Mouse (Mus musculus): ENCODE measurements around the gene Ganab. TPM values are rescaled to one million over a fixed set of nuclear protein-coding genes. Genes with fewer than 3 reads are reported as not detected.

Ganab gene
- total RNA-seq, 2 experiments from 2014 or later: 94.4 to 96.8 TPM

DNA sequence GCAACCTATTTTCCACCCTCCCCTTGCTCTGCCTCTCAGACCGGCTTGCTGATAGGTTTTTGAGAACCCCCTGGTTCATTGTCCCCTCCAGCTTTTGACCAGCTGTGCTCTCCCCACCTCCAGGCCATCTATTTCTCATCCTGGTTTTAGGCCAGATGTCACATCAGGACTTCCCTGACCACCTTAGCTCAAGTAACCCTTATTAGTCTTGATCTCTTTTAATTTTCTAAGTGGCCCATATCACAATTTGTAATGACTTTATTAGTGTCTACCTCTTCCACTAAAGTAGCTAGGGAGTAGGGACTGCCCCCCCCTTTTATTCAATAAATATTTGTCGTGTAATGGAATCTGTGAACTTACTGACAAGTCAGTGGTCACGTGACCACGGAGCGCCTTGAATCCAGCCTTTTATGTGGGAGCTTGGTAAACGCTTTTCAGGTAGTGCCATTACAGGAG is 23.0 kb downstream of the Ganab start:
- DNase-seq (ENCODE audit: extremely low spot score in 1 of 2, low spot score in 2 of 2): no peak
- intact Hi-C loops (cut with DNase I): no loop called here

DNA sequence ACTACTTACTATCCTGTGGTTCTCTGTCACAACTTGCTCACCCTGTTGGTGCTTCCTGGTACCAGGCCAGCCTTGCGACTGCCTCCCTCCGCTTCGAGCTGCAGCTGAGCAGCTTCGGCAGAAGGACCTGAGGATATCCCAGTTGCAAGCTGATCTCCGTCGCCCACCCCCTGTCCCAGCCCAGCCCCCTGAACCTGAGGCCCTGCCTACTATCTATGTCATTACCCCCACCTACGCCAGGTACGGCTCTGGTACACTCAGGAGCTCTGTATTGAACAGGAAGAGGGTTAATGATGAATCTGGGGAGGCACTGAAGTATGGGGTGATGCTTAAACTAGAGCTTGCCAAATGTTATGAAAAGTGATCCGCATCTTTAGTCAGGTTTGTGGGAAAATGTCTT is 23.9 kb downstream of the Ganab start:
- no peak for DNase-seq (ENCODE audit: extremely low spot score in 1 of 2, low spot score in 2 of 2)
- intact Hi-C loops (cut with DNase I): no loop called here

DNA sequence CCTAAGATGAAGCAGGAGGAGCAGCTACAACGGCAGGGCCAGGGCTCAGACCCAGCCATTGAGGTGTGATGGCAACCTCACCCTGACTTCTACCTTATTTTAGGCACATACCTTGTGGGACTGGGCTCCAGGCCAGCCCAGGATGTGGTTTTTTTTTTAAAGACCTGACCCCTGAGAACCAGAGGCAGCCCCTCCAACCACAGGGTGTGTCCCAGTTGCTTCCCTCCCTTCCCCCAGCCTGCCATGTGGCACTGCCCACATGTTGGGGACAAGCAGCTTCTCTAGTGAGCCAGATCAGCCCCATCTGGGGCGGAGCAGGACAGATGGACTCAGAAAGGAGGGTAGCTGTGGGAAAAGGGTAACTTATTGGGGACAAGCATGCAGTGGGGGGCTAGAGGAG is 28.9 kb downstream of the Ganab start:
- DNase-seq (ENCODE audit: extremely low spot score in 1 of 2, low spot score in 2 of 2): peak in 1 of 2 experiments; percentile 40
- intact Hi-C loops (cut with DNase I): no loop called here

DNA sequence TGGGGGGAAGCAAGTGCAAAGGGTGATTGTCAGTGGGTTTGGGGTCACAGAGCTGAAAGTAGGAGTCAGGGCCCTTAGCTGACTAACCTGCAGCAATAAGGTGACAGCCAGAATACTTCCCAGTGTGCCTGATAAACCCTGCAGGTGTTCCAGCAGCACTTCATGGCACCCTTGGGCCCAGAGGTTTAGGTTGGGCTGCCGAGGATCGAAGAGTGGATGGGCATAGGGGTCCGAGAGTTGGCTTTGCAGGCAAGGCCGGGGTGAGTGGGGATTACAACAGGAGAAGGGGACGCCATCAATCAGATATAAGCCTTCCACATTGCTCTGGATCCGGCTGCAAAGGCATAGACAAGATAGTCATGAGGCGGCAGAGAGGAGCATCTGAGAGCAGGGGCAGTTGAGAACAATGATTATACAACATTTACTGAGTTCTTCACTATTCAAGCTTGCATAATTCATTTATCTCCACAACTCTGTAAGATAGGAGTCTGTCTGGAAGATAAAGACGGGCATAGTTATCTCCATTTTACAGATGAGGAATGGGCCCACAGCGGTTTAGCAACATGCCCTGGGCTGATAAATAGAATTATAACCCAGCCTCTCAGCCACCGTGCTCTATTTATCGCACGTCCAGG is 30.1 kb downstream of the Ganab start:
- intact Hi-C loops (cut with DNase I): no loop called here
- no peak for DNase-seq (ENCODE audit: extremely low spot score in 1 of 2, low spot score in 2 of 2)

DNA sequence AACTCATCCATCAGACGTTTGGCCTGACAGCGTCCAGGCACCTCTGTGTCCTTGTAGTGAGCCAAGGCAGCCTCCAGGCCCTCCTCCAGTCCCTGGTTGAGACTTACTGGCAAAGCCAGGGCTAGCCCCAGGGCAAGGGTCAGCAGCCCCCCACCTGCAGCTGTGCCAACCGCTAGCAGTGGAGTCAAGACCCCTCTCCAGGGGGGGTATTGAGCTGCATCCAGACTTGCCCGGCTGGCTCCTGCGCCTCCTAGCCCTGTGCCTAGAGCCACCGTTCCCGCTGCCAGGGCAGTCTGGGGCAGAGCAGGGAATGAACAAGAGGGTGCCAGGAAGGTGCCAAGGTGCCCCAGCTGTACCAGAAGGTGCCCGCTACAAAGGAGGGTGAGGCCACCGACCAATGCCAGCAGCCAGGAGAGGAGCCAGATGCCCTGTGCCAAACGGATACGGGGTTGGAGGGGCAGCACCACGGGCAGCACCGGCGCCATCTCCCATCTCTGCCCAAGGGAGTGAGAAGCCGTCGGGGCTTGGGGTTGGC is 30.9 kb downstream of the Ganab start:
- DNase-seq (ENCODE audit: extremely low spot score in 1 of 2, low spot score in 2 of 2): peak in 1 of 2 experiments; percentile 36
- intact Hi-C loops (cut with DNase I): no loop called here

DNA sequence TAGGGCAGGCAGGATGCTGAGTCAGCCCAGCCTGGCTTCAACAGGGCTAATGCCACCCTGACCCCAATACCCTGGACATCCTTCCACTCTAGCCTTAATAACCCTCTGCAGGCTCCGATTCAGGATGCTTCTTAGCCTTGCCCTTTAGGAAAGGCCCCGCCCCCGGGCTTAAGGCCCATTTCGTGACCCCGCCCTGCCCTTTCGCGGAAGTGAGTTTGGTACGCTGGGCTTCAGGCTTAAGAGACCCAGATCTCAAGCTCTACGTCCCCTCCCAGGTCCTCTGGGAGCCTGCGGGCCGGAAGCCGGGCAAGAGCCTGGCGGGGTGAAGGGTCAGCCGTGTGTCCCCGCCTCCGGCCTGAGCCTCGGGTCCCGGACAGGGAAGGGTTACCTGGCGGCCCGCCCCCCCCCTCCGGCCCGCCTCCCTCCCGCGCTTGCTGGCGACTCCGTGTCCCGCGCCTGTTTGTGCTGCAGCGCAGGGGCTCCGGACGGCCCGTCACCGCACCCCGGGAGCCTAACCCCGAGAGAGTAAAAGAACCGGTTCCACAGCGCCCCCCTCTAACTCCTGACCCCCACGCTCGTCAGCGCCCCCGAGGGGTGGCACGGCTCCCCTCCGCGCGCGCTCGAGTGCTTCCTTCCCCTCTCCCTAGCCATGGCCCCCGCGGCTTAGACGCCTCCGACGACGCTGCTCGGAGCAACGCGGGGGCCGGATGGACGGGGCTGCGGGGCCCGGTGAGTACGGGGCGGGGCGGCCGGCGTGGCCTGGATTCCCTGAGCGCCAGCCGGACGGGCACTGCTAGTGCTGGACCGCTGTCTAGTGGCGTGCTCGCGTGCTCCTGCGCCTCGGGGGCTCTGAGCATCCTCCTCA is 31.6 kb downstream of the Ganab start, which contains the start of the genes Rom1 and Eml3:
TSS of gene Rom1 (minus strand) at position 133 of the 865 bp plus-strand sequence.
TSS of gene Eml3 (plus strand) at position 329 of the 865 bp plus-strand sequence.
- DNase-seq (ENCODE audit: extremely low spot score in 1 of 2, low spot score in 2 of 2): peak in 1 of 2 experiments; percentile 92
- intact Hi-C loops (cut with DNase I): no loop called here

DNA sequence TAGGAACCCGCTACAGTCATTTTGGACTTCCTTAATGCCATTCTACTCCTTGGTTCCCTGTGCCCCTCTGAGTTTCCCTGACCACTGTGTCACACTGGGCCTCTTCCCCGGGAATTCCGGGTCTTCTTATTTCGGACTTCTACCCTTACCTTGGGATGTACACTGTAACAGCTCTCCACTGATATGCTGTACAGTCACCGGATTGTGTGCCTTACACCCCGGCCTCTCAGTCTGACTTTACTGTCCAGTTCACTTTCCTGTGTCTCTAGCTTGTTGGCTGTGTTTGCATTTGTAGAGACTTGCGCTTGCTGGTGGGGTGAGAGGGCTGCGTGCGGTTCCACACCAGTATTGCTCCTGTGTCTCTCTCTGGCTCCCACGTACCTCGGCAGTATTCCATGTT is 32.2 kb downstream of the Ganab start:
- intact Hi-C loops (cut with DNase I): no loop called here
- no peak for DNase-seq (ENCODE audit: extremely low spot score in 1 of 2, low spot score in 2 of 2)

DNA sequence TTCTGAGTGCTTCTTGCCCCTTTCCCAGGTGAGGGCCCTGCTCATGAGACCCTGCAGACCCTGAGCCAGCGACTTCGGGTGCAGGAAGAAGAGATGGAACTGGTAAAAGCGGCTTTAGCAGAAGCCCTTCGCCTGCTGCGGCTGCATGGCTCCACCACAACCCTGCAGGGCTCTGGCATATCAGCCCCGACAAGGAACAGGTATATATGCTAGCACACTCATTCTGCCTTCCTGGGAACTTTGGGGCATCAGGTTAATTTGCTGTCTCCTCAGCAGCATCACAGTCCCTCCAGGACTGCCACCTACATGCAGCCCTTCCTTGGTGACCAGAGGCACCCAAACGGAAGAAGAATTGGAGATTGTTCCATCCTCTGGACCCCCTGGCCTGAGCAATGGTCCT is 32.9 kb downstream of the Ganab start:
- no peak for DNase-seq (ENCODE audit: extremely low spot score in 1 of 2, low spot score in 2 of 2)
- intact Hi-C loops (cut with DNase I): no loop called here

DNA sequence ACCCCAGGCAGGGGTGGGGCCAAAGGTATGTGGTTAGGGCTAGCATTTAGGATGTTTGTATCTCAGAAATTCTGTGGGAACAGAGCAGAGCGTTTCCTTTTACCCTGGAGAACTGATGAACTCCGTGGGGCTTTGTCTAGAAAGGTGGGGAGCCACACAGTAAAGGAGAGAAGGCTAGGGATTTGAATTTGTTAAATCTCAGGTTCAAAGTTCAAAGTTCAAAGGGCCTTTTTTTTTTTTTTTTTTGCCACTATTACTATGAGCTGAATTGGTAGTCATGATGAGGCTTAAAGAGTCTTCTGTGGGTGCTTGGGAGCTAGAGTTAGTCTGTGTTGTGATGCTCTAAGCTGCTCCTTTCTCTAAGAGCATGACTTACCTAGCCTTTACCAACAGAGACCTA is 38.9 kb downstream of the Ganab start:
- no peak for DNase-seq (ENCODE audit: extremely low spot score in 1 of 2, low spot score in 2 of 2)
- intact Hi-C loops (cut with DNase I): no loop called here

DNA sequence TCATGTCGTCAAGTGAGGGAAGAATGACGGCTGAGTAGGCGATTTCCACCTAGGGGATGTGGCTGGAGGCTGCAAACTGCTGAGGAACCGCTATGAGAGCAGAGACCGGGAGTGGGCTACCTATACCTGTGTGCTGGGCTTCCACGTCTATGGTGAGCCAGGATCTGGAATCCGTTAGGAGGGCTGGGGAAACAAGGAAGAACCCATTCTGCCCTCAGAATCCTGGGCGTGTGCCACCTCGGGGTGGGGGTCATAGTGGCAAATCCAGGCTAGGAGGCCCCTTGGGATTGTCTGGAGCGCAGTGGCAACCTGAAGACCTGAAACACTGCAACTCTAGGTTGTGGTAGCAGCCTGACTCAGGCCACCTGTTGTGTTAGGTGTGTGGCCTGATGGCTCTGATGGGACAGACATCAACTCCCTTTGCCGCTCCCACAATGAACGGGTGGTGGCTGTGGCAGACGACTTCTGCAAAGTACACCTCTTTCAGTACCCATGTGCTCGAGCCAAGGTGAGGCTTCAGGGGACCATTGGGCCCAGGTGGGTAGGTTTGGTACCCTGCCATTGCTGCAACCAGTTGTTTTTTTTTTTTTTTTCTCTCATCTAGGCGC is 42.8 kb downstream of the Ganab start:
- intact Hi-C loops (cut with DNase I): no loop called here
- DNase-seq (ENCODE audit: extremely low spot score in 1 of 2, low spot score in 2 of 2): no peak

DNA sequence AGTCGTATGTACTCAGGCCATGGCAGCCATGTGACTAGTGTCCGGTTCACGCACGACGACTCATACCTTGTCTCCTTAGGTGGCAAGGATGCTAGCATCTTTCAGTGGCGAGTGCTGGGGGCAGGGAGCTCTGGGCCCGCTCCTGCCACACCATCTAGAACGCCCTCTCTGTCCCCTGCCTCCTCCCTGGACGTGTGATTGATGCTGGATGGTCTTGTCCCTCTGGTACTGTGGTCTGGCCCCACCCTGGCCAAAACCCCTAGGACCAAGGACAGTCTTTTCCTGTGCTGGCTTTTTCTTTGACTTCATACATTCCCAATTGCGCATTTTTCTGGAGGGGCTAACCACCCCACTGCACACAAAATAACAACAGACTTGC is 43.3 kb downstream of the Ganab start:
- DNase-seq (ENCODE audit: extremely low spot score in 1 of 2, low spot score in 2 of 2): no peak
- intact Hi-C loops (cut with DNase I): no loop called here

DNA sequence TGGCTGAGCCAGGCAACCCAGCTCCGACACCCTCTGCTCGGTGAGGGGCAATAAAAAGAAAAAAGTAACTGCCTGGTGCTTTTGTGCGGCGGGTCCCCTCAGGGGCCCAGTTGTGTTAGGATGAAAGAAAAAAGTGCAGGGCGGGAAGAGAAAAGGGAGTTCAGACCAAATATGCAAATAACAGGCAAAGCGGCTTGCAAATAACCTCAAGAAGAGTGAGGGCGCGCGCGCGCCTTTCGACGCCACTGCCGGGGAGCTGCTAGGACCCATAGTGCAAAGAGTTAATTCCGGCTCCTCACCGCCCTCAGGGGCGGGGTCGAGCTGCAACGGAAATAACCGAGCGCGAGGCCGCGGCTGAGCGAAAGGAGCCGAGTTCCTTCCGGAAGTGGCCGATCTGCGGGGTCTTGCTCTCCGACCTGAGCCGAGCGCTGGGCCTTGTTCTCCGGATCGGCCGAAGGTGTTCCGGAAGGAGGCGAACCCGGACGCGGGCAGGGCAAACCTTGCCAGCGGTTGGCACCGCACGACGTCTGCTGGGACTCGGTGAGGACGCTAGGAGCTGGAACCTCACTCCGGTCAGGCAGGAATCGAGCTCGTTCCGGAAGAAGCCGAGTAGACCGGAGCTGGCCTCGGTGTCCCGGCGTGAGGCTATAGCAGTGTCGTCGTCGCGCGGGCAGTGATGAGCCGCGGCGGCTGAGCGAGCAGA is 43.8 kb downstream of the Ganab start, which contains the start of gene Mta2:
TSS of gene Mta2 (plus strand) at position 361 of the 703 bp plus-strand sequence.
- intact Hi-C loops (cut with DNase I): no loop called here

DNA sequence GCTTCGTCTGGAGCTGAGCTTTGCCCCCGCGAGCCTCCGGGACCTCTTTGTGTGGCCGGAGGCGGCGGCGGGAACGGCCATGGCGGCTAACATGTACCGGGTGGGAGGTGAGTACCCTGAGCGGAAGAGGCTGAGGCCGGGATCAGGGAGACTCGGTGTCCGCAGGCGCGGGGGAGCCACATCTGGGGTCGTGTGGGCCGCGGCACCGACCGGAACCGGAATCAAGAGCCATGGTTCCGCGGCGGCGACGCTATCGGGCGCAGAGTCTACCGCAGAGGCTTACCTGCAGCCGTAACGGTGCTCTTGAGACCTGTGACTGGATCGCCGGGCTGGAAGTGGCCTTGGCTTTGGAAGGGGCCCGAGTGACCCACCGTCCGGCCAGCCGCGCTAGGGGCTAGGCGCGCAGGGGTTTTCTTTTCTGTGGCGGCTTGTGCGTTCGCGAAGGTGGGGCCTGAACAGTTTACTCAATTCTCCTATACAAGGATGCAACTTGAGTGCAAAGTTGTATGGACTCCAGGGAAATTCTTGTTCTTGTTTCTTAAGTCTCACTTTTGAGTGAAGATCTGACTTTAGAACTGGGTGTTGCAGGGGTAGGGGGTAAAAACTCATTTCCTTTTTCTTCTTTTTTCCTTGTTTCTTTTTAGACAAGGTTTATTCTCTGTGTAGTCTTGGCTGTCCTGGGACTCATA is 44.5 kb downstream of the Ganab start:
- DNase-seq (ENCODE audit: extremely low spot score in 1 of 2, low spot score in 2 of 2): no peak
- intact Hi-C loops (cut with DNase I): no loop called here

More for the DNA sequence above, 43.8 kb downstream of the Ganab start, which contains the start of gene Mta2:
- DNase-seq (ENCODE audit: extremely low spot score in 1 of 2, low spot score in 2 of 2): peak; percentile 93 to 98

DNA sequence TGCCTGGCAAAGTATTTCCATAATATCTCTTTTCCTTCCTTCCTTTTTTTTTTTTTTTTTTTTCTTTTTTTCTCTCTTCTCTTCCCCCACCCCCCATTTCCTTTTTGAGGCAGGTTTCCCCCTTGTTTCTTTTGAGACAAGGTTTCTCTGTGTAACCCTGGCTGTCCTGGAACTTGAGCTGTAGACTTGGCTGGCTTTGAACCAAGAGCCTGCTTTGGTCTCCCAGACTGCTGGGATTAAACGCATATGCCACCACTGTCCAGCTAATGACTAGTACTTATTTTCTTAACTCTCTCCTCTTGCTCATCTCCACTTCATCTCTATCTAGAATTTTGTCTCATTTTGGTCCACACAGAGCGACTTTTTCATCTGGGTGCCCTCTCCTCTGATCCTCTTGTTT is 45.2 kb downstream of the Ganab start:
- intact Hi-C loops (cut with DNase I): no loop called here
- DNase-seq (ENCODE audit: extremely low spot score in 1 of 2, low spot score in 2 of 2): no peak

DNA sequence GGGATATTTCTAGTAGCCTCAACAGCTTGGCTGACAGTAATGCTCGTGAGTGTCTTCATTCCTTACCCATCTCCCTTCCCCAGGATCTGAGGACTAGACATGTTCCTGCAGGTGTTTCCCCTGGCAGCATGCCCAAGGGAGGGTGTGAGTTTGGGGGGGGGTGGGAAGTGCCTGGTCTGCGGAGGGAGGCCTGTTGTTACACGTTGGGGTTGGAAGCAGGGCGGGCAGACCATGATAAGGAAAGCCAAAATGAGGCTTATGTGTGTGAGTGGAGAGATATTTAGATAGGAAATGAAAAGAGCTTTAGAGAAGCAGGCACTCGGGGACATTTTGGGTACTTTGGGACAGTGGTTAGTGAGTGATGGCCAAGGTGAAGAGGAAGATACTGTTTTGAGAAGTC is 46.2 kb downstream of the Ganab start:
- intact Hi-C loops (cut with DNase I): no loop called here
- no peak for DNase-seq (ENCODE audit: extremely low spot score in 1 of 2, low spot score in 2 of 2)

DNA sequence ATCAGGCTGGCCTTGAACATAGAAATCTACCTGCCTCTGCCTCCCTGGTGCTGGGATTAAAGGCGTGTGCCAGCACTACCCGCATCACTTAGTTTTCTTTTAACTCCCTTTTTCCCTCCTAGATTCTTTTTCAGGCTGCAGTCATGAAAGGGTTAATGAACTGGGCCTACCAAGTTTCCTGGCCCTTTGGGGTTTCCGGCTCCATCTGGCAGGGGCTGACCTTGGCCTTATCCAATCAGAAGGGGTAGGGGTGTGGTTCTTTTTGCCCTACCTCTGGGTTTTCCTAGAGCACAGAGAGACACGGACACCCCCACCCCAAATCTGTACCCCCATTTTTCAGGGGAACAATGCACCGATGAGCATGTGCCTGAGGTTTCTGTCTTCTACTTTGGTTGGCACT is 46.9 kb downstream of the Ganab start:
- intact Hi-C loops (cut with DNase I): no loop called here
- peak in 1 of 2 experiments; percentile 91 for DNase-seq (ENCODE audit: extremely low spot score in 1 of 2, low spot score in 2 of 2)

DNA sequence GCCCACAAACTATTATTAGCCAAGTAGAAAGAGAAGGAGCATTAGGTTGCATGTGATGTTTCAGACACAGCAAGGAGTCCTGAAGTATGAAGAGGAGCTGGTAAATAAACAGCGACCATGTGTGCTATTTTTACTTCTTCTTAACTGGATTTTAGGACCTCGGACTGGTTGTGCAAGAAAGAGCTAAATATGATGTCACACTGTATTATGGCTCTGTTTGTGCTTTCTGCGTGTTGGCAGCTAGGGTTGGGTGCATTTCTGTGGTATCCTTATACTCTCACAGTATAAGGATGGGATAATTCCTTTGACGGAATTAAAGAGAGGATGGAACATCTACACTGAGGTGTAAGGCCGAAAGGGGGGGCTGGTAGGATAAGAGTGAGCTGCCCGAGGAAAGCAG is 47.4 kb downstream of the Ganab start:
- intact Hi-C loops (cut with DNase I): no loop called here
- no peak for DNase-seq (ENCODE audit: extremely low spot score in 1 of 2, low spot score in 2 of 2)

DNA sequence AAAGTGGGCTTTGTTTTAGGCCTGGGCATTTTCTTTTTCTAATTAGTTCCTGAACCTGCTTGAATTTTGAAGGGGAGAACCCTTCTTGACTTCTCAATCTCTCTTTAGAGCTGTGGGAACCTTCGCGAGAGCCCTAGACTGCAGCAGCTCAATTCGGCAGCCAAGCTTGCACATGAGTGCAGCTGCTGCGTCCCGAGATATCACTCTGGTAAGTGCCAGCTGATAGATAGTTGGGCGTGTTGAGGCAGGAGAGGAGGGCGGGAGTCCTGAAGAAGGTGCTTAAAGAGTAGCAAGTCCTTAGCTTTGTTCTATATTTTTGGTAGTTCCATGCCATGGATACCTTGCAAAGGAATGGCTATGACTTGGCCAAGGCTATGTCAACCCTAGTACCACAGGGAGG is 49.1 kb downstream of the Ganab start:
- no peak for DNase-seq (ENCODE audit: extremely low spot score in 1 of 2, low spot score in 2 of 2)
- intact Hi-C loops (cut with DNase I): no loop called here
